Mouse (Mus musculus) heart, postnatal 0 days (tissue): ENCODE measurements around the gene Mrgprf. TPM values are rescaled to one million over a fixed set of nuclear protein-coding genes. Genes with fewer than 3 reads are reported as not detected.
A peak's percentile ranks its signal among the peaks of the same experiment; 100 is the strongest.

Source experiments
- ATAC-seq: fragments of 200-750 bp; cut with Nextera tagmentation; 2 replicates; pipeline ENCODE4 v1.8.0; 2017; ENCODE audit warnings: low read depth, moderate number of reproducible peaks, moderate library complexity; ENCODE audit not compliant: insufficient read depth
- DNase-seq: peaks from one replicate; pipeline ENCODE4 v3.0.0-alpha.2; 2016; ENCODE audit warnings: low spot score
- H3K27ac ChIP-seq: fragments of 300-500 bp; sonication (generic); 2 replicates; pipeline ENCODE4 v1.5.1; 2014; ENCODE audit warnings: low read depth, mild to moderate bottlenecking
- H3K27me3 ChIP-seq: fragments of 300-500 bp; sonication (generic); 2 replicates; pipeline ENCODE4 v1.6.1; 2014; ENCODE audit warnings: low read length, mixed read lengths; ENCODE audit not compliant: control insufficient read depth, insufficient read depth
- H3K36me3 ChIP-seq: fragments of 300-500 bp; sonication (generic); replicated peaks from 2 replicates; pipeline ENCODE4 v1.6.1; 2014; ENCODE audit warnings: low read length, mixed read lengths; ENCODE audit not compliant: control insufficient read depth, insufficient read depth
- H3K4me1 ChIP-seq: fragments of 300-500 bp; sonication (generic); 2 replicates; pipeline ENCODE4 v1.6.1; 2014; ENCODE audit warnings: antibody characterized with exemption; ENCODE audit not compliant: control insufficient read depth, insufficient read depth
- H3K4me2 ChIP-seq: fragments of 300-500 bp; sonication (generic); 2 replicates; pipeline ENCODE4 v1.6.1; 2014; ENCODE audit warnings: low read depth, mild to moderate bottlenecking, low read length, moderate library complexity
- H3K4me3 ChIP-seq: fragments of 300-500 bp; sonication (generic); 2 replicates; pipeline ENCODE4 v1.5.1; 2014; ENCODE audit warnings: low read depth, low read length
- H3K9ac ChIP-seq: fragments of 300-500 bp; sonication (generic); replicated peaks from 2 replicates; pipeline ENCODE4 v1.6.1; 2014; ENCODE audit warnings: low read depth, low read length, mixed read lengths
- H3K9me3 ChIP-seq: fragments of 300-500 bp; sonication (generic); replicated peaks from 2 replicates; pipeline ENCODE4 v1.6.1; 2016; ENCODE audit warnings: low read length; ENCODE audit not compliant: control insufficient read depth
- CTCF ChIP-seq: IDR thresholded peaks from 2 replicates; pipeline ENCODE4 v1.5.1; 2016; ENCODE audit warnings: antibody characterized with exemption, control low read depth, low read depth
- EP300 ChIP-seq: IDR thresholded peaks from 2 replicates; pipeline ENCODE4 v1.6.1; 2016; ENCODE audit warnings: antibody characterized with exemption, low read depth
- WGBS: fragments of 180-500 bp; shearing (Covaris S2); extraction: QIAGEN DNeasy Blood & Tissue Kit; methylation state at CpG from one replicate; pipeline ENCODE4 v1.1.7; 2014; 5-methylcytosine and 5-hydroxymethylcytosine counted together
- polyA plus RNA-seq: library from polyadenylated mRNA; unstranded; fragments of >200 nt; fragmentation: Nextera tagmentation; extraction: Ambion mirVana; gene quantifications from 2 replicates; pipeline ENCODE4 v1.2.1, GENCODE M21; 2015
- total RNA-seq: library from RNA; depleted of rRNA; stranded (reverse); fragments of >200 nt; gene quantifications from 2 replicates; pipeline ENCODE4 v1.2.3, GENCODE M21; 2014; ENCODE audit warnings: low replicate concordance; rRNA removed

The Mrgprf gene
- total RNA-seq (1.0 and 4.2 TPM in 2 replicates), polyA plus RNA-seq (1.4 and 1.8 TPM in 2 replicates)

- H3K9me3 ChIP-seq, result no peaks in the 10 kb centered on the region
- peak within 1 kb of the TSS; percentile 32 for H3K27ac ChIP-seq
- no peak within 1 kb of the TSS for H3K9ac ChIP-seq
- peak within 1 kb of the TSS; percentile 7; the same call in 1 of the 2 replicates for H3K4me2 ChIP-seq
- ATAC-seq (no peak), DNase-seq (no peak)
- H3K4me1 ChIP-seq, result no peaks in the 10 kb centered on the region
- no peak for TF ChIP-seq EP300
- no peak for TF ChIP-seq CTCF
- WGBS, result 31% methylated on average over 13 of the region's 13 CpGs
- H3K27me3 ChIP-seq, result no peaks in the 10 kb centered on the region
- no peaks in the 10 kb centered on the region for H3K36me3 ChIP-seq
- peak within 1 kb of the TSS; percentile 14; the same call in 1 of the 2 replicates for H3K4me3 ChIP-seq
Observed at GRCm38 (mm10) chr7:145300321-145301007, at the start of gene Mrgprf. Gene Mrgprf, plus strand, starts transcription at chr7:145300828.

- Histone ChIP-seq H3K36me3 (peaks cover 7% of the 10 kb centered on the region; the same call in 1 of the 2 replicates), H3K27ac (no peak overlapping the region), H3K27me3 (no peaks in the 10 kb centered on the region), H3K4me1 (no peaks in the 10 kb centered on the region), H3K4me3 (no peak overlapping the region), H3K4me2 (no peak overlapping the region), H3K9ac (no peak overlapping the region), H3K9me3 (no peaks in the 10 kb centered on the region)
- WGBS, result 30% methylated on average over 8 of the region's 8 CpGs
- DNase-seq (peak; percentile 60), ATAC-seq (peak; percentile 79)
- TF ChIP-seq CTCF (peak; percentile 83), EP300 (no peak)
Observed at GRCm38 (mm10) chr7:145252715-145253476, 47.7 kb upstream of the Mrgprf start.

- H3K36me3 ChIP-seq, result peaks cover 12% of the 10 kb centered on the region
- H3K27ac ChIP-seq, result no peak overlapping the region
- H3K4me2 ChIP-seq, result no peak overlapping the region
- no peak overlapping the region for H3K9ac ChIP-seq
- H3K27me3 ChIP-seq, result no peaks in the 10 kb centered on the region
- no peak for TF ChIP-seq CTCF
- TF ChIP-seq EP300, result no peak
- H3K4me3 ChIP-seq, result no peak overlapping the region
- no peaks in the 10 kb centered on the region for H3K4me1 ChIP-seq
- DNase-seq (no peak), ATAC-seq (no peak)
- WGBS, result 35% methylated on average over 3 of the region's 3 CpGs
- H3K9me3 ChIP-seq, result no peaks in the 10 kb centered on the region
Observed at GRCm38 (mm10) chr7:145253986-145254630, 46.5 kb upstream of the Mrgprf start.

- H3K27me3 ChIP-seq, result no peaks in the 10 kb centered on the region
- no peak overlapping the region for H3K4me2 ChIP-seq
- no peaks in the 10 kb centered on the region for H3K9me3 ChIP-seq
- ATAC-seq (no peak), DNase-seq (no peak)
- peaks cover 22% of the 10 kb centered on the region for H3K36me3 ChIP-seq
- no peak overlapping the region for H3K27ac ChIP-seq
- TF ChIP-seq EP300 (no peak), CTCF (no peak)
- H3K9ac ChIP-seq, result no peak overlapping the region
- H3K4me3 ChIP-seq, result no peak overlapping the region
- no peaks in the 10 kb centered on the region for H3K4me1 ChIP-seq
- WGBS, result 90% methylated on average over 1 of the region's 1 CpGs
Observed at GRCm38 (mm10) chr7:145256092-145256491, 44.5 kb upstream of the Mrgprf start.

GRCm38 (mm10) chr7:145264202-145264601 is 36.4 kb upstream of the Mrgprf start:
- H3K36me3 ChIP-seq, result peaks cover 41% of the 10 kb centered on the region
- H3K4me3 ChIP-seq, result no peak overlapping the region
- TF ChIP-seq EP300, result no peak
- TF ChIP-seq CTCF, result no peak
- H3K4me2 ChIP-seq, result no peak overlapping the region
- WGBS, result 60% methylated on average over 9 of the region's 9 CpGs
- no peak for DNase-seq
- no peaks in the 10 kb centered on the region for H3K27me3 ChIP-seq
- no peak overlapping the region for H3K9ac ChIP-seq
- ATAC-seq, result no peak
- H3K4me1 ChIP-seq, result no peaks in the 10 kb centered on the region
- no peaks in the 10 kb centered on the region for H3K9me3 ChIP-seq
- H3K27ac ChIP-seq, result 0 out of 2 replicates have a peak overlapping the region, but pooled peaks have one; percentile 30
